In the genomic region with DNA sequence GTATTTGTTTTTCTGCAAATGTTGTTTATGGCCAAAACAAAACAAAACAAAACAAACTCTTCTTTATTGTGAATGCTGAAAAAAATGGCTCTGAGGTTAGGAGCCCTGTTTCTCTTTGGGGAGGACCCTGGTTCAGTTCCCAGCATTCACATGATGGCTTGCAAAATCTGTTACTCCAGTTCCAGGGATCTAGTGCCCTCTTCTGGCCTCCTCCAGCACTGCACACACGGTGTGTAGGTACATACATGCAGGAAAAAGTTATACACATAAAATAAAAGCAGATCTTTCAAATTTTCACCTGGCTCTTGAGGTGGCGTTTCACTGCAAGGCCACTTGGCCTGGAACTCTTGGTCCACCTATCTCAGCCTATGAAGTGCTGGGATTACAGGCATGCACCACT, we compare ENCODE assay signal across 15 mouse cellular contexts. TPM values are rescaled to one million over a fixed set of nuclear protein-coding genes. Genes with fewer than 3 reads are reported as not detected.
DNase-seq lines count a peak whose midpoint lies in the region; ATAC-seq and TF ChIP-seq lines count a peak whose summit lies in the region.
"Had no signal": no experiment of that assay in that cellular context is flagged by ENCODE, and none has a peak within 500 bp of the region (broad histone marks: within the 10 kb centered on the region; RNA-seq: fewer than 3 reads in every experiment).

No protein-coding gene starts in this region.

- peaks cover 2% of the 10 kb centered on the region; the same call in 1 of the 2 replicates for H3K36me3 ChIP-seq in heart, adult 2 months (ENCODE audit: control insufficient read depth, insufficient read depth, low read length)
- H3K36me3 ChIP-seq in heart, embryonic 12.5 days = no peaks in the 10 kb centered on the region
- no peaks in the 10 kb centered on the region for H3K36me3 ChIP-seq in thymus, adult 2 months (ENCODE audit: control insufficient read depth, insufficient read depth, low read length)
- H3K36me3 ChIP-seq in hindbrain, embryonic 14.5 days (replicated peaks; ENCODE audit: control insufficient read depth, insufficient read depth) = no peaks in the 10 kb centered on the region
- no peaks in the 10 kb centered on the region for H3K36me3 ChIP-seq in forebrain, embryonic 12.5 days (replicated peaks)
- no peaks in the 10 kb centered on the region for H3K36me3 ChIP-seq in forebrain, embryonic 13.5 days (ENCODE audit: poor library complexity, severe bottlenecking)
- H3K36me3 ChIP-seq: embryonic facial prominence, embryonic 10.5 days; hindbrain, embryonic 12.5 days; midbrain, embryonic 12.5 days had no signal

- TF ChIP-seq CTCF in heart, adult 2 months (IDR thresholded peaks at IDR 0.05) = peak; percentile 28; the same call in 1 of the 2 replicates
- no peak for TF ChIP-seq CTCF in thymus, adult 2 months (IDR thresholded peaks at IDR 0.05; ENCODE audit: borderline replicate concordance, control insufficient read depth, extremely low read depth, insufficient read depth, low read length, poor library complexity)

- WGBS in heart, adult 2 months = 85% methylated on average over 2 of the region's 2 CpGs
- WGBS in heart, embryonic 12.5 days = 78% methylated on average over 2 of the region's 2 CpGs
- WGBS in thymus, adult 2 months = 88% methylated on average over 2 of the region's 2 CpGs
- WGBS in hindbrain, embryonic 14.5 days = 93% methylated on average over 2 of the region's 2 CpGs
- WGBS in forebrain, embryonic 12.5 days = 86% methylated on average over 2 of the region's 2 CpGs
- 92% methylated on average over 2 of the region's 2 CpGs for WGBS in forebrain, embryonic 13.5 days

- no peak for DNase-seq in heart, adult 2 months
- DNase-seq in thymus, postnatal 14 days = peak; percentile 9
- no peak for DNase-seq in thymus, adult 2 months
- peak; percentile 55 for DNase-seq in ZHBTc4 (ENCODE audit: low read depth, low spot score)
- no peak for DNase-seq in hindbrain, embryonic 14.5 days (ENCODE audit: low spot score)
- DNase-seq: kidney, adult 8-10 months; spleen, adult 18-20 months had no signal

- no peak for ATAC-seq in heart, embryonic 12.5 days (ENCODE audit: insufficient number of reproducible peaks, low FRiP score)
- no peak for ATAC-seq in hindbrain, embryonic 14.5 days (ENCODE audit: low FRiP score)
- ATAC-seq in forebrain, embryonic 12.5 days (ENCODE audit: low FRiP score) = no peak
- no peak for ATAC-seq in forebrain, embryonic 13.5 days
- ATAC-seq: activated CD4-positive, CD25-positive, alpha-beta regulatory T cell, adult 4 months had no signal

- H3K9me3 ChIP-seq in heart, embryonic 12.5 days (replicated peaks) = peaks cover 4% of the 10 kb centered on the region; the same call in 1 of the 2 replicates
- H3K9me3 ChIP-seq in hindbrain, embryonic 14.5 days (ENCODE audit: control insufficient read depth, low read length) = no peaks in the 10 kb centered on the region
- 0 out of 2 replicates have a peak, but pooled peaks cover 4% of the 10 kb centered on the region for H3K9me3 ChIP-seq in forebrain, embryonic 12.5 days
- H3K9me3 ChIP-seq in forebrain, embryonic 13.5 days (replicated peaks) = no peaks in the 10 kb centered on the region
- H3K9me3 ChIP-seq: embryonic facial prominence, embryonic 10.5 days; hindbrain, embryonic 12.5 days; midbrain, embryonic 12.5 days had no signal

- no peak overlapping the region for H3K9ac ChIP-seq in heart, adult 2 months (ENCODE audit: low read depth, low read length)
- no peak overlapping the region for H3K9ac ChIP-seq in heart, embryonic 12.5 days
- no peak overlapping the region for H3K9ac ChIP-seq in hindbrain, embryonic 14.5 days
- H3K9ac ChIP-seq in forebrain, embryonic 12.5 days = no peak overlapping the region
- no peak overlapping the region for H3K9ac ChIP-seq in forebrain, embryonic 13.5 days
- H3K9ac ChIP-seq: hindbrain, embryonic 12.5 days; midbrain, embryonic 12.5 days had no signal

- H3K27ac ChIP-seq in heart, adult 2 months = no peak overlapping the region
- H3K27ac ChIP-seq in heart, embryonic 12.5 days (ENCODE audit: poor library complexity, severe bottlenecking) = no peak overlapping the region
- no peak overlapping the region for H3K27ac ChIP-seq in thymus, adult 2 months (ENCODE audit: control insufficient read depth, insufficient read depth, low read length)
- H3K27ac ChIP-seq in hindbrain, embryonic 14.5 days = no peak overlapping the region
- H3K27ac ChIP-seq in forebrain, embryonic 12.5 days = no peak overlapping the region
- H3K27ac ChIP-seq in forebrain, embryonic 13.5 days = no peak overlapping the region
- H3K27ac ChIP-seq: embryonic facial prominence, embryonic 10.5 days; hindbrain, embryonic 12.5 days; left cerebral cortex, adult 2 months; midbrain, embryonic 12.5 days had no signal

- no peaks in the 10 kb centered on the region for H3K4me1 ChIP-seq in heart, adult 2 months (ENCODE audit: control insufficient read depth, insufficient read depth, low read length)
- 0 out of 2 replicates have a peak, but pooled peaks cover 6% of the 10 kb centered on the region for H3K4me1 ChIP-seq in heart, embryonic 12.5 days (replicated peaks)
- H3K4me1 ChIP-seq in thymus, adult 2 months (replicated peaks; ENCODE audit: control insufficient read depth, insufficient read depth, low read length) = no peaks in the 10 kb centered on the region
- no peaks in the 10 kb centered on the region for H3K4me1 ChIP-seq in hindbrain, embryonic 14.5 days (replicated peaks; ENCODE audit: control insufficient read depth, insufficient read depth, low read length)
- H3K4me1 ChIP-seq in forebrain, embryonic 12.5 days = no peaks in the 10 kb centered on the region
- H3K4me1 ChIP-seq in forebrain, embryonic 13.5 days = 0 out of 2 replicates have a peak, but pooled peaks cover 4% of the 10 kb centered on the region
- H3K4me1 ChIP-seq: hindbrain, embryonic 12.5 days; midbrain, embryonic 12.5 days had no signal

- no peak overlapping the region for H3K4me2 ChIP-seq in heart, embryonic 12.5 days
- no peak overlapping the region for H3K4me2 ChIP-seq in hindbrain, embryonic 14.5 days (replicated peaks)
- H3K4me2 ChIP-seq in forebrain, embryonic 12.5 days = no peak overlapping the region
- no peak overlapping the region for H3K4me2 ChIP-seq in forebrain, embryonic 13.5 days
- H3K4me2 ChIP-seq: hindbrain, embryonic 12.5 days; midbrain, embryonic 12.5 days had no signal

- TF ChIP-seq EP300 in heart, adult 2 months (IDR thresholded peaks at IDR 0.05; ENCODE audit: insufficient read depth, low read depth, low read length) = no peak

- no peaks in the 10 kb centered on the region for H3K79me2 ChIP-seq in heart, adult 2 months (replicated peaks; ENCODE audit: control insufficient read depth, insufficient read depth, low read length)

- intact Hi-C loops in heart, adult 2 months (cut with DNase I) = no loop called here

- no peaks in the 10 kb centered on the region for H3K27me3 ChIP-seq in heart, adult 2 months (ENCODE audit: control insufficient read depth, insufficient read depth, low read length)
- no peaks in the 10 kb centered on the region for H3K27me3 ChIP-seq in heart, embryonic 12.5 days (replicated peaks)
- H3K27me3 ChIP-seq in thymus, adult 2 months (ENCODE audit: control insufficient read depth, insufficient read depth, low read length) = no peaks in the 10 kb centered on the region
- H3K27me3 ChIP-seq in hindbrain, embryonic 14.5 days (ENCODE audit: control insufficient read depth, insufficient read depth, low read length) = no peaks in the 10 kb centered on the region
- H3K27me3 ChIP-seq in forebrain, embryonic 12.5 days = no peaks in the 10 kb centered on the region
- no peaks in the 10 kb centered on the region for H3K27me3 ChIP-seq in forebrain, embryonic 13.5 days
- H3K27me3 ChIP-seq: hindbrain, embryonic 12.5 days; midbrain, embryonic 12.5 days had no signal

- no peak for TF ChIP-seq POLR2A in heart, adult 2 months (IDR thresholded peaks at IDR 0.05; ENCODE audit: insufficient read depth, low read depth, low read length)
- TF ChIP-seq POLR2A in thymus, adult 2 months (IDR thresholded peaks at IDR 0.05; ENCODE audit: control insufficient read depth, extremely low read depth, insufficient read depth, low read length, poor library complexity) = no peak

- no peak overlapping the region for H3K4me3 ChIP-seq in heart, adult 2 months
- H3K4me3 ChIP-seq in heart, embryonic 12.5 days = no peak overlapping the region
- H3K4me3 ChIP-seq in thymus, adult 2 months (ENCODE audit: control insufficient read depth, insufficient read depth, low read length) = no peak overlapping the region
- H3K4me3 ChIP-seq in hindbrain, embryonic 14.5 days (replicated peaks; ENCODE audit: low read length) = no peak overlapping the region
- no peak overlapping the region for H3K4me3 ChIP-seq in forebrain, embryonic 12.5 days (replicated peaks)
- no peak overlapping the region for H3K4me3 ChIP-seq in forebrain, embryonic 13.5 days
- H3K4me3 ChIP-seq: embryonic facial prominence, embryonic 10.5 days; hindbrain, embryonic 12.5 days; left cerebral cortex, adult 2 months; midbrain, embryonic 12.5 days had no signal

RNA-seq across cellular contexts. Expression of gene Ndufb3, which starts 32.6 kb away (rescaled TPM):
- total RNA-seq in heart, adult 2 months (2021) = 100 to 1,000 TPM; 278 to 322 TPM
- 201 and 372 TPM in 2 replicates for polyA plus RNA-seq in heart, adult 2 months (2012; rRNA removed)
- polyA plus RNA-seq in heart, embryonic 12.5 days (2016; fragmentation: Nextera tagmentation; extraction: Ambion mirVana) = 220 and 223 TPM in 2 replicates
- polyA plus RNA-seq in thymus, adult 2 months (2012; rRNA removed) = 34.6 and 45.2 TPM in 2 replicates
- polyA plus RNA-seq in hindbrain, embryonic 14.5 days (2014; fragmentation: Nextera tagmentation; extraction: Ambion mirVana) = 179 and 220 TPM in 2 replicates
- 168 and 170 TPM in 2 replicates for polyA plus RNA-seq in forebrain, embryonic 12.5 days (2016; fragmentation: Nextera tagmentation; extraction: Ambion mirVana)
- polyA plus RNA-seq in forebrain, embryonic 13.5 days (2015; fragmentation: Nextera tagmentation; extraction: Ambion mirVana) = 187 and 206 TPM in 2 replicates

RNA-seq across cellular contexts. Expression of gene Fam126b, which starts 32.6 kb away (rescaled TPM):
- total RNA-seq in heart, adult 2 months (2021) = 10 to 100 TPM; 15.5 to 16.8 TPM
- 1.4 and 3.1 TPM in 2 replicates for polyA plus RNA-seq in heart, adult 2 months (2012; rRNA removed)
- polyA plus RNA-seq in heart, embryonic 12.5 days (2016; fragmentation: Nextera tagmentation; extraction: Ambion mirVana) = 4.5 and 4.9 TPM in 2 replicates
- polyA plus RNA-seq in thymus, adult 2 months (2012; rRNA removed) = 2.4 and 2.7 TPM in 2 replicates
- polyA plus RNA-seq in hindbrain, embryonic 14.5 days (2014; fragmentation: Nextera tagmentation; extraction: Ambion mirVana) = 15.7 and 18.5 TPM in 2 replicates
- 10.2 and 11.2 TPM in 2 replicates for polyA plus RNA-seq in forebrain, embryonic 12.5 days (2016; fragmentation: Nextera tagmentation; extraction: Ambion mirVana)
- 10.8 TPM in 2 replicates for polyA plus RNA-seq in forebrain, embryonic 13.5 days (2015; fragmentation: Nextera tagmentation; extraction: Ambion mirVana)

Comparison
In these comparisons a context has a peak if more than half of its experiments do, and no peak if none do; other contexts are left out.
1. DNase-seq: peak in thymus, postnatal 14 days (single experiment) and ZHBTc4 (single experiment); none in heart, adult 2 months (0 of 2), thymus, adult 2 months (single experiment) and hindbrain, embryonic 14.5 days (single experiment).